Mouse (Mus musculus) forebrain, embryonic 11.5 days (tissue): ENCODE measurements at regions not wholly inside any gene's neighbourhood (a gene's known extent, or its start where the extent isn't known, plus 50 kb on each side); places are given as distances from the start of the nearest gene placed in this dataset.

ENCODE experiments used
- ATAC-seq: fragments of 200-750 bp; cut with Nextera tagmentation; replicated peaks from 2 replicates; pipeline ENCODE4 v1.8.0; 2017; ENCODE audit warnings: moderate TSS enrichment; ENCODE audit not compliant: low FRiP score
- DNase-seq: peaks from one replicate; pipeline ENCODE4 v3.0.0-alpha.2; 2017; ENCODE audit warnings: low spot score
- H3K27ac ChIP-seq: fragments of 300-500 bp; sonication (generic); 2 replicates; pipeline ENCODE4 v1.5.1; 2014; ENCODE audit warnings: low read depth, low read length
- H3K27me3 ChIP-seq: fragments of 300-500 bp; sonication (generic); 2 replicates; pipeline ENCODE4 v1.6.1; 2014; ENCODE audit warnings: mild to moderate bottlenecking, low read length, mixed read lengths; ENCODE audit not compliant: control insufficient read depth, insufficient read depth
- H3K36me3 ChIP-seq: fragments of 300-500 bp; sonication (generic); 2 replicates; pipeline ENCODE4 v1.6.1; 2014; ENCODE audit warnings: mild to moderate bottlenecking, low read length, moderate library complexity, mixed read lengths; ENCODE audit not compliant: control insufficient read depth, insufficient read depth
- H3K4me1 ChIP-seq: fragments of 300-500 bp; sonication (generic); replicated peaks from 2 replicates; pipeline ENCODE4 v1.6.1; 2014; ENCODE audit warnings: low read length, mixed read lengths; ENCODE audit not compliant: control insufficient read depth, insufficient read depth
- H3K4me2 ChIP-seq: fragments of 300-500 bp; sonication (generic); 2 replicates; pipeline ENCODE4 v1.6.1; 2014; ENCODE audit warnings: low read depth, mild to moderate bottlenecking, low read length, moderate library complexity, mixed read lengths; ENCODE audit not compliant: severe bottlenecking
- H3K4me3 ChIP-seq: fragments of 300-500 bp; sonication (generic); 2 replicates; pipeline ENCODE4 v1.5.1; 2014; ENCODE audit warnings: low read depth, low read length
- H3K9ac ChIP-seq: fragments of 300-500 bp; sonication (generic); 2 replicates; pipeline ENCODE4 v1.6.1; 2014; ENCODE audit warnings: low read length
- H3K9me3 ChIP-seq: fragments of 300-500 bp; sonication (generic); 2 replicates; pipeline ENCODE4 v1.6.1; 2016; ENCODE audit warnings: low read length, mixed read lengths; ENCODE audit not compliant: control insufficient read depth
- WGBS: fragments of 180-500 bp; shearing (Covaris S2); extraction: QIAGEN DNeasy Blood & Tissue Kit; methylation state at CpG from one replicate; pipeline ENCODE4 v1.1.7; 2014; 5-methylcytosine and 5-hydroxymethylcytosine counted together

DNA sequence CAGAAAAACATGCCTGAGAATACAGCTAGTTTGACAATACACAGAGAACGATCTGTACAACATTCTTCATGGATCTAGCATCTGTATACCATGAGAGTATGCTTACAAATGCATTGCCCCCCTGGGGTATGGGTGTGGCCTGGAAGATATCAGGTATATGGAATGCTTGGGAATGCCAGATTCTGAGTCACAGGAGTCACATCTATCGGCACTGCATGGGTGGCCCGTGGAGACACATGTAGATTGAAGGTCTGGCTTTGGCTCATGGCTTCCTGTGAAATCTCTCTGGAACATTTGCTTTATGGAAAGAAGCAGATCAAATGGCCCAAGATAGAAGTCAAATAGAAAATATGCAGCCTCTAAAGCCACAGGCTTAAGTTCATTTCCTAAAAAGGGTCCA is 59.6 kb downstream of the Kcne4 start:
- H3K9me3 ChIP-seq, result no peaks in the 10 kb centered on the region
- no peak overlapping the region for H3K27ac ChIP-seq
- no peak overlapping the region for H3K4me3 ChIP-seq
- no peaks in the 10 kb centered on the region for H3K4me1 ChIP-seq
- H3K9ac ChIP-seq, result no peak overlapping the region
- WGBS, result 87% methylated on average over 3 of the region's 3 CpGs
- no peak for ATAC-seq
- no peaks in the 10 kb centered on the region for H3K27me3 ChIP-seq
- H3K4me2 ChIP-seq, result no peak overlapping the region
- no peaks in the 10 kb centered on the region for H3K36me3 ChIP-seq
- DNase-seq, result no peak

DNA sequence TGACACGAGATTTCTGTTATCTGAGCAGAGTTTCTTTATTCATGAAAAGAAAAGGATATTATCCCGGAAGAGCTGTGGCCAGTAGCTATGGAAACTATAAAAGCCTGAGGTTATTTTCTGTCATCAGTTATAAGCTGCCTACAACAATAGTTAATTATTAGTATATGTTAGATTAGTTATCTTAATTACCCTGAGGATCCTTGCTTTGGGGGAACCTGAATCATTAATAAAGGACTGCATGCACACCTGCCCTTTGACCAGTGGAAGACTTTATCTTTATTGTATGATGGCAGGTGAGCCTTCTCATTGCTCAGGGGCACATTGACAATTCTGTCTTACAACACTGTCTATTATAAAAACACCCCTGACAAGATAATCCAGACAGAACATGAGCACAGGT is 62.7 kb downstream of the Kcne4 start:
- no peak overlapping the region for H3K9ac ChIP-seq
- no peak for ATAC-seq
- no peak for DNase-seq
- H3K4me1 ChIP-seq, result no peaks in the 10 kb centered on the region
- H3K27ac ChIP-seq, result no peak overlapping the region
- H3K27me3 ChIP-seq, result no peaks in the 10 kb centered on the region
- WGBS, result 62% methylated on average over 2 of the region's 2 CpGs
- H3K36me3 ChIP-seq, result no peaks in the 10 kb centered on the region
- no peak overlapping the region for H3K4me2 ChIP-seq
- no peaks in the 10 kb centered on the region for H3K9me3 ChIP-seq
- no peak overlapping the region for H3K4me3 ChIP-seq

DNA sequence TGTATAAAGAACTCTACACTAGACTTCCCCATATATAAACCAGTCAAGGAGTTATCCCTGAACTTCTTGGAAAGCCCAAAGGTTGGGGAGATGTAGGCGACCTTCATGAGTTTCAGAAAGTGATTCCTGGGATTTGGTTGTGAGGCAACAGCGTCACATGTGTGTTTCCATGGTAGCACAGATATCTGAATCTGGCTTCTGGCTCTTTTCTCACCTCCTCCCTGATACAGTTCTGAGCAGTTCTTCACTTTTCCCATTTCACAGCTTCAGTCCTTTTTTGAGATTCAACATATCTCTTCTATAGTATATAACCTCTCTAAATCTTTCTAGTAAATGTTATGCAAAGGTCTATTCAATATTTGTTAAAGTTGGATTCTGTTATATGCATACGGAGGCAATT is 65.9 kb downstream of the Kcne4 start:
- ATAC-seq (no peak), DNase-seq (no peak)
- Histone ChIP-seq H3K4me1 (no peaks in the 10 kb centered on the region), H3K4me2 (no peak overlapping the region), H3K4me3 (no peak overlapping the region), H3K27me3 (no peaks in the 10 kb centered on the region), H3K9me3 (no peaks in the 10 kb centered on the region), H3K9ac (no peak overlapping the region), H3K27ac (no peak overlapping the region), H3K36me3 (no peaks in the 10 kb centered on the region)
- 86% methylated on average over 3 of the region's 3 CpGs for WGBS

DNA sequence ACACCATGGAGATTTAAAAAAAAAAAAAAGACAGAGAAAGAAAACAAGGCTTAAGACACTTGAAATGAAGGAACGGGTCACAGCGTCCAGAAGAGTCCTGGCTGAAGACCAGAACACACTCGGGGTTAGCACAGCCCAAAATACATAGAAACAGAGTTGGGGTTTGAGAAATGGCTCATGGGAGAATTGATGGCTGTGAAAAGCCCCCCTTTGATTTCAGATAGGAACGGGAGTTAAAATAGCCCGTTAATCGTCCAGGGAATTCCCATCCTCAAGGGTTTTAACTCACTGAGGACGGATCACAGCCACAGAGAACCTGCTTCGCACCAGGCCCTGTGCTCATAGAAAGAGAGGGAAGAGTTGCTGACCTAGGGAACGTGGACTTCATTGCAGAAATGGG is 72.7 kb downstream of the Kcne4 start:
- H3K9me3 ChIP-seq, result no peaks in the 10 kb centered on the region
- H3K36me3 ChIP-seq, result no peaks in the 10 kb centered on the region
- no peak overlapping the region for H3K4me3 ChIP-seq
- H3K9ac ChIP-seq, result no peak overlapping the region
- ATAC-seq (no peak), DNase-seq (no peak)
- no peak overlapping the region for H3K4me2 ChIP-seq
- H3K27ac ChIP-seq, result no peak overlapping the region
- H3K4me1 ChIP-seq, result no peaks in the 10 kb centered on the region
- no peaks in the 10 kb centered on the region for H3K27me3 ChIP-seq
- 86% methylated on average over 9 of the region's 9 CpGs for WGBS

DNA sequence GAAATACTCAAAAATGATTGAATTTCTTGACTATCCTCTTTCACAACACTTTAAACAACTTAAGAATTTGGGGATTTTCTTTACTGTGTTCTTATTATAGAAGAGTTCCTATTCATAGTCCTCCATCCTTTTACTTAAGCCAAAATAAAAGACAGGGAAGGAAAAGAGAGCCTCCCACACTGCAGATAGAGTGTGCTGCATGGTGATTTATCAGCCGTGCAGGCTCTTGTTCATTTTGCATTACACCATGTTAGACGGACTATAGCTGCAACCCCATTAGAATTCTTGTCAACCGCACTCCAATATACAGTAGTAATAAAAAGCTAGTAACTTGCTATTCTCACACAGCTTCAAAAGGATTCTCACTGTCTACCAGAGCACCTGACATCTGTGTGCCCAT is 74.8 kb downstream of the Kcne4 start:
- Histone ChIP-seq H3K4me2 (no peak overlapping the region), H3K27me3 (no peaks in the 10 kb centered on the region), H3K9me3 (no peaks in the 10 kb centered on the region), H3K27ac (no peak overlapping the region), H3K4me3 (no peak overlapping the region), H3K9ac (no peak overlapping the region), H3K36me3 (no peaks in the 10 kb centered on the region), H3K4me1 (no peaks in the 10 kb centered on the region)
- 90% methylated on average over 3 of the region's 3 CpGs for WGBS
- ATAC-seq, result no peak
- no peak for DNase-seq

DNA sequence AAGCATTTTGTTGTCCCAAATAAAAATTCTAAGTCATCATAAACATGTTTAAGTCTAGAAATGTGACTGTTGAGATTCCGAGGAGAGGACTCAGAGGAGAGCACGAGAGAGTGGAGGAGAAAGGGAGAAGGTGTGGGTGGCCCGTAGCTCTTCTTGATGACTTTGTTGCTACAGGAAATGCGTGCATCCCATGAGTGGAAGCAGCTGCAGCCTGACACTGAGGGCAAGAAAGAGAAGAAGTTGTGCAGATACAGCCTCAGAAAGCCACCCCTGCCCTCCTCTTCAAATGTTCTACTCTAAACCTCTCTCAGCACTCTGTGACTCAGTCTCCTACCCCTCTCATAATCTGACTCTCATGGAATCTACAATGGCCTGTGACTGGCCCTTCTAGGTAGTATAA is 77.7 kb downstream of the Kcne4 start:
- no peak overlapping the region for H3K9ac ChIP-seq
- no peak for ATAC-seq
- WGBS, result 94% methylated on average over 4 of the region's 4 CpGs

DNA sequence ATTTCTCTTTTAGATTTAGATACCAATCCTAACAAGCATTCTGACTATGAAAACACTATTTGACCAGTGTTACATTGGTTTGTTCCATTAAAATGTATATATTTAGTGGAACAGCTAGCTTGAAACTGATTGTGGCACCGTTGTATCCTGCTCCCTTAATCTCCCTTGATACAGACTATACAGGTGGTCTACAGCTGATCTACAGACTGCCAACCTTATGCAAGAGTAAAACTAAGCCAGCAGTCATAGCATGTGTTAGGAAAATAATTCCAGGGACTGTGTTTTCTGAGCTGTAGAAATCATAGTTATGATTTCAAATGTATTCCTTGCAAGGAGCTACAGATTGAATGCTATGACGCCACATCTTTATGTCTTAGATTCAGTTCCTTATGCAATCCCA is 78.6 kb downstream of the Kcne4 start:
- H3K4me1 ChIP-seq, result no peaks in the 10 kb centered on the region
- no peaks in the 10 kb centered on the region for H3K27me3 ChIP-seq
- H3K9ac ChIP-seq, result no peak overlapping the region
- no peak overlapping the region for H3K27ac ChIP-seq
- WGBS, result 95% methylated on average over 2 of the region's 2 CpGs
- H3K9me3 ChIP-seq, result no peaks in the 10 kb centered on the region
- H3K4me3 ChIP-seq, result no peak overlapping the region
- H3K36me3 ChIP-seq, result no peaks in the 10 kb centered on the region
- ATAC-seq (no peak), DNase-seq (no peak)
- no peak overlapping the region for H3K4me2 ChIP-seq

More for the DNA sequence above, 77.7 kb downstream of the Kcne4 start:
- Histone ChIP-seq H3K27ac (no peak overlapping the region), H3K36me3 (no peaks in the 10 kb centered on the region), H3K4me3 (no peak overlapping the region), H3K4me2 (no peak overlapping the region), H3K4me1 (no peaks in the 10 kb centered on the region), H3K9me3 (no peaks in the 10 kb centered on the region), H3K27me3 (no peaks in the 10 kb centered on the region)
- no peak for DNase-seq

DNA sequence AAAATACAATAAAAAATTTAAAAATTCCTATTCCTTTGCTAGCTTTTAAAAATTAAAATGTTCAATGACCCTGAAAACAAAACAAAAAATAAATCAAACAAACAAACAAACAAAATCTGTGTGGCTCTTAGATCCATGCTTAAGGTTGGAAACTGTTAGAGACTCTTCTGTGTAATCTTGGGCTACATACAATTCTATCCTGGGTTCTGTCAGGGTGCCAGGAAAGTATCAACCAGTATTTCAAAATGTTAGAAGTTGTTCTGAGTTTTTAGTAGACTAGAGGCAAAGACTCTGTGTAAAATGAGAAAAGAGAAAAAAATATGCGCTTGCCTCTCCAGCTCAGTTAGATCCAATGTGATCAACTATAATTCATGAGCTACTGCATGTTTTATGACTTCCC is 91.0 kb downstream of the Kcne4 start:
- H3K27ac ChIP-seq, result no peak overlapping the region
- WGBS, result 90% methylated on average over 1 of the region's 1 CpGs
- no peaks in the 10 kb centered on the region for H3K36me3 ChIP-seq
- ATAC-seq (no peak), DNase-seq (no peak)
- no peak overlapping the region for H3K9ac ChIP-seq
- H3K27me3 ChIP-seq, result no peaks in the 10 kb centered on the region
- no peaks in the 10 kb centered on the region for H3K9me3 ChIP-seq
- no peak overlapping the region for H3K4me2 ChIP-seq
- no peaks in the 10 kb centered on the region for H3K4me1 ChIP-seq
- H3K4me3 ChIP-seq, result no peak overlapping the region

DNA sequence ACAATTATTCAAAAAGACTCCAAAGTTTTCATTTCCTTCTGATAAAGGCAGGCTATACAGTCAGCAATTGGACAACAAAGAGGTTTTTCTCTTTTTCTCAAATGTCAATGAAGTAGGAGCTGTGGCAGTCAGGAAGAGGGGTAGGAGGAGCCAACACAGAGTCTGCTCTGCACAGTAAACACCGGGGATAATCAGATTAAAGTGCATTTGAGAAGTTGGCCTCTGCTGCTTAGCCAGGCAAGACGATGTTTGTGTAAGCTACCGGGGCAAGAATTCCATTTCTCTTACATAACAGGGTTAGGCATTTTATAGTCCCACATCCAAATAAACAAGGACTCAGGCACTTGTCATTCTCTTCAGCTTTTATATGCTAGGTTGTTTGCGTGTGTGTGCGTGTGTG is 91.4 kb downstream of the Kcne4 start:
- H3K27me3 ChIP-seq, result no peaks in the 10 kb centered on the region
- no peak overlapping the region for H3K9ac ChIP-seq
- H3K27ac ChIP-seq, result no peak overlapping the region
- no peak overlapping the region for H3K4me3 ChIP-seq
- H3K36me3 ChIP-seq, result no peaks in the 10 kb centered on the region
- 40% methylated on average over 5 of the region's 5 CpGs for WGBS
- no peak for ATAC-seq
- H3K9me3 ChIP-seq, result no peaks in the 10 kb centered on the region
- no peak for DNase-seq
- H3K4me2 ChIP-seq, result no peak overlapping the region
- no peaks in the 10 kb centered on the region for H3K4me1 ChIP-seq
